Mouse (Mus musculus): ENCODE results near the gene Zc3h7b.

DNA sequence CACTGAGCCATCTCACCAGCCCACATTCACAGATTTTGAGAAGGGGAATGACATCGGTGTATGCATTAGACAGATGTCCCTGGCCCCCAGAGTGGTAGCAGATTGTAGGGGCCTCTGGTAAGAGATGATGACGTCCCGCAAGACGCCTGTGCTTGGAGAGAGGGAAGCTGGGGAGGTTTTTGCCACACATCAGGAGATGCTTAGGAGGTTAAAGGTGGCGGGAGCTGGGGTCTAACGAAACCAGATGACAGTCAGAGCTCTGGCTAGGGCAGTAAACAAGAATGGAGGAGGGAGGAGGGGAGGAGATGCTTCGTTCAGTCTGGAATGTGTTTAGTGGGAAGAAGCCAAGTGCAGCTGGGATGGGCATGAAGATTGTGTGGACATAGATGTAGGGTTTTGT is 16.5 kb downstream of the Zc3h7b start:
- TF ChIP-seq CHD2 (IDR thresholded peaks at IDR 0.05; ENCODE audit: low read depth, low read length) (no peak), ZC3H11A (IDR thresholded peaks at IDR 0.05; ENCODE audit: borderline replicate concordance, low read depth, low read length) (no peak), ZNF384 (IDR thresholded peaks at IDR 0.05; ENCODE audit: low read depth, low read length) (no peak), HCFC1 (IDR thresholded peaks at IDR 0.05; ENCODE audit: borderline replicate concordance, insufficient read depth, low read length) (no peak), MAFK (IDR thresholded peaks at IDR 0.05; ENCODE audit: insufficient read depth, low read depth, low read length) (no peak)
